Mouse (Mus musculus) cerebellum, adult 2 months (tissue): Measurements from ENCODE around the gene Etv1. TPM values are rescaled to one million over a fixed set of nuclear protein-coding genes. Genes with fewer than 3 reads are reported as not detected.

Experiments used
- DNase-seq, 2 experiments: peaks; one replicate each; pipeline ENCODE4 v3.0.0; 2021
- H3K27ac ChIP-seq: fragments of 200-500 bp; 2 replicates; pipeline ENCODE4 v1.5.1; 2012; ENCODE audit warnings: low read length, control low read depth, inconsistent platforms; ENCODE audit not compliant: insufficient read depth
- H3K27me3 ChIP-seq: fragments of 200-500 bp; 2 replicates; pipeline ENCODE4 v1.6.1; 2012; ENCODE audit warnings: inconsistent platforms, mild to moderate bottlenecking, low read length, moderate library complexity; ENCODE audit not compliant: control insufficient read depth, insufficient read depth
- H3K4me1 ChIP-seq: fragments of 200-500 bp; 2 replicates; pipeline ENCODE4 v1.6.1; 2011; ENCODE audit warnings: low read length; ENCODE audit not compliant: control insufficient read depth, insufficient read depth
- H3K4me3 ChIP-seq: fragments of 200-500 bp; replicated peaks from 2 replicates; pipeline ENCODE3; 2011; ENCODE audit warnings: mild to moderate bottlenecking, low read depth, low read length, control low read depth; ENCODE audit not compliant: insufficient read depth
- CTCF ChIP-seq: fragments of 200-500 bp; IDR thresholded peaks from 2 replicates; pipeline ENCODE4 v1.5.1; 2011; ENCODE audit warnings: low read depth, mild to moderate bottlenecking, control low read depth, low read length, moderate library complexity, borderline replicate concordance; ENCODE audit not compliant: insufficient read depth
- POLR2A ChIP-seq: fragments of 200-500 bp; IDR thresholded peaks from 2 replicates; pipeline ENCODE4 v1.6.1; 2011; ENCODE audit warnings: low read length, control low read depth, borderline replicate concordance; ENCODE audit not compliant: insufficient read depth
- WGBS: fragments of 180-500 bp; shearing (Covaris S2); methylation state at CpG from one replicate; pipeline ENCODE4 v1.1.7; 2018; 5-methylcytosine and 5-hydroxymethylcytosine counted together
- polyA plus RNA-seq: library from polyadenylated mRNA; depleted of rRNA; stranded (reverse); fragments of >200 nt; gene quantifications from 2 replicates; pipeline ENCODE4 v1.2.3, GENCODE M21; 2012

Gene Etv1
- polyA plus RNA-seq, 1 experiment, result 134 TPM

GRCm38 (mm10) chr12:38854274-38854673 is 75.1 kb downstream of the Etv1 start:
- WGBS, result 50% methylated on average over 5 of the region's 5 CpGs
- no peak for TF ChIP-seq CTCF
- TF ChIP-seq POLR2A, result no peak
- H3K27me3 ChIP-seq, result no peaks in the 10 kb centered on the region
- peaks cover 2% of the 10 kb centered on the region; the same call in 1 of the 2 replicates for H3K4me1 ChIP-seq
- DNase-seq, result no peak
- H3K27ac ChIP-seq, result no peak overlapping the region
- H3K4me3 ChIP-seq, result no peak overlapping the region

- H3K27ac ChIP-seq, result no peak overlapping the region
- 92% methylated on average over 6 of the region's 6 CpGs for WGBS
- H3K4me3 ChIP-seq, result no peak overlapping the region
Measured at GRCm38 (mm10) chr12:38854751-38855150, 75.6 kb downstream of the Etv1 start.

DNA sequence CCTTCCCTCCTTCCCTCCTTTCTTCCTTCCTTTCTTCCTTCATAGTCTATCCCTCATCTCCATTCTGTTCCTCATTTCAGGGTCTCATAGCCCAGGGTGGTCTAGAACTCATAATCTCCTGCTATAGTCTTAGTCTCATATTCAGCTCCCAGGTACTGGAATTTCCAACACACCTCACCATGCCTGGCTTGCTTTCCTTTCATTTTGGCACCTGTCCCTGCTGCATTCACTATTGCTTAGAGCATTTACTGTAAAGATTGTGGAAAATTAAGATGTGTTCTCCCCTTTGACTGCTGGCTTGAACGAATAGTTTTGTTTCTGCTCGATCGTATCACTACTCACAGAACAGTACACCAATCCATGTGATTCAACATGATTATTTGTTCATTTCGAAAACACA is 80.5 kb downstream of the Etv1 start:
- TF ChIP-seq CTCF (no peak), POLR2A (no peak)
- Histone ChIP-seq H3K27ac (no peak overlapping the region), H3K4me1 (peaks cover 3% of the 10 kb centered on the region; the same call in 1 of the 2 replicates), H3K4me3 (no peak overlapping the region), H3K27me3 (no peaks in the 10 kb centered on the region)
- WGBS, result 37% methylated on average over 4 of the region's 4 CpGs
- DNase-seq, result peak in 1 of 2 experiments; percentile 50

More at GRCm38 (mm10) chr12:38854751-38855150, 75.6 kb downstream of the Etv1 start:
- no peak for DNase-seq
- TF ChIP-seq POLR2A (no peak), CTCF (no peak)
- Histone ChIP-seq H3K27me3 (no peaks in the 10 kb centered on the region), H3K4me1 (peaks cover 2% of the 10 kb centered on the region; the same call in 1 of the 2 replicates)

GRCm38 (mm10) chr12:38860168-38861115 is 81.3 kb downstream of the Etv1 start:
- Histone ChIP-seq H3K4me3 (no peak overlapping the region), H3K27me3 (no peaks in the 10 kb centered on the region), H3K27ac (peak overlapping the region; percentile 53; the same call in 1 of the 2 replicates), H3K4me1 (peaks cover 3% of the 10 kb centered on the region; the same call in 1 of the 2 replicates)
- 42% methylated on average over 7 of the region's 7 CpGs for WGBS
- TF ChIP-seq CTCF (no peak), POLR2A (no peak)
- no peak for DNase-seq

DNA sequence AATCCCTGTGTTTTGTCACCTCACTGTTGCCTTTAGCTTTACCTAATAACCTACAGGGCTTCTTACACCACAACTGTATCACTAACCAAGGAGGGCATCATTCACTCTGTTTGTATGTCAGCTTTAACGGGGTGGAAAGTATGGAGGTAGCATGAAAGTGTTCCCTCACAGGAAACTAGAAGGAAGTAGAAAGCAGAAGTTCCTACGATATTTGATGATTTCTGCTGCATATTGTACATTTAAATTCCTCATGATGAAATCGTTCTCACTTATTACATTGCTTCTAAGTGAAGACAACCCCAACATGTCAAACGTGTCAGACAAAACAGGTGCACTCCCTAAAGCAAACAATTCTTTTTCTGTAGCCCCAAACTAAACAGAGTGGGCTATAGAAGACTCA is 84.2 kb downstream of the Etv1 start:
- TF ChIP-seq POLR2A, result no peak
- no peak for TF ChIP-seq CTCF
- Histone ChIP-seq H3K27me3 (no peaks in the 10 kb centered on the region), H3K4me3 (no peak overlapping the region), H3K4me1 (peaks cover 3% of the 10 kb centered on the region; the same call in 1 of the 2 replicates), H3K27ac (no peak overlapping the region)
- 85% methylated on average over 4 of the region's 4 CpGs for WGBS
- DNase-seq, result no peak

DNA sequence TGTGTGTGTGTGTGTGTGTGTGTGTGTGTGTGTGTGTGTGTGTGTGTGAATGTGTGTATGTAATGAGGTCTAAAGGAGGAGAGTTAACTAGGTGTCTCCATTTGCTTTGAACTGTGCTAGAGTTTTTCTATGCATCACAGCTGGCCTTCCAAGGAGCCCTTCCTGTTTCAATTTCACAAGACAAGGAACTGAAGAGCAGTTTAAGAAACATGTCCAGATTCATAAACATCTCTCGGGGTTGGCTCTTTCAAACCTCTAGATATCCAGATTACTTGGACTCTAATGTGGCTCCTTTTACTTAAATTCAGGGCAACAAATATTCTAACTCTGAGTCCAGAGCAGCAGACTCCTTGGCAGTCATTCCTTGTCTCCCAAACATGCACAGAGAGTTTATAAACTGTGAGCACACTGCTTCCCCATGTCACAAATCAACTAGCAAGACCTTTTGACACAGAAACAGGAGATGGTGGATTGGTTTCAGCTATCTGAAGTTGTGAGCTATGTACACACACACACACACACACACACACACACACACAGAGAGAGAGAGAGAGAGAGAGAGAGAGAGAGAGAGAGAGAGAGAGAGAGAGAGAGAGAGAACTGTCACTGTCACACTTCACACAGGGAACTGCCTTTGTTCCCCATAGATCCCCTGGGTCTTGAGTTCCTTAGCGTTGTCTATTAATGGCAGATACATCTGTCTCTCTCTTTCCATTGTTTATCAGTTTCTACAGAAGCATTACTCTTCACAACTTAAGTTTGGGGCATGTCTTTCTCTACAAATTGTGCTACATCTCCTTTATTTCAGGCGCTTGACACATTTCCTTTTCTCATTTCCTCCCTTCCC is 85.0 kb downstream of the Etv1 start:
- Histone ChIP-seq H3K27ac (no peak overlapping the region), H3K4me1 (peaks cover 3% of the 10 kb centered on the region; the same call in 1 of the 2 replicates), H3K4me3 (no peak overlapping the region), H3K27me3 (no peaks in the 10 kb centered on the region)
- DNase-seq, result no peak
- 69% methylated on average over 3 of the region's 3 CpGs for WGBS
- TF ChIP-seq CTCF (no peak), POLR2A (no peak)

DNA sequence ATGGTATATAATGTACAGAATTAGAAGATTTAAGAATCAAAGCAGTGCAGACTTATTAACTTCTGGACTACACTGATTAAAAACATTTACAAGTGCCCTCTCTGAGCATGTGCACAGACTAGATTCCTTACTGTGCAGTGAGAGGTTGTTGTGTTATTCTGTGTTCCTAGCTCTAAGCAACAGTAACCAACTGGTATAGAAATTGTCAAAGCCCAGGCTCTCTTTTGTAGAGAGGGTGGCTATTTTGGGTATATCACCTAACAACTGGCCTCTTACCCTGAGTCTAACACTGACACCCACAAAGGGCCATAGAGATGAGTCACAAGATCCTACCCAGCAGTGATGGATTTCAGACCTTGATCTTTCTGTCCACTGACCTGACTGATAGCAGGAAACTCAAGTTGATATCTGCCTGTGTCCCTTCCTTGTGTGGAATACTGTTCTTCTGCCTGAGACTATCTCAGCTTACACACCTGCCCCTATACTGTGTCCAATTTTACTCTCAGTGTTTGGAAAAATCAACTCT is 95.4 kb downstream of the Etv1 start:
- no peak for DNase-seq
- Histone ChIP-seq H3K27ac (no peak overlapping the region), H3K4me3 (no peak overlapping the region), H3K27me3 (no peaks in the 10 kb centered on the region), H3K4me1 (no peaks in the 10 kb centered on the region)
- no peak for TF ChIP-seq CTCF
- TF ChIP-seq POLR2A, result no peak

DNA sequence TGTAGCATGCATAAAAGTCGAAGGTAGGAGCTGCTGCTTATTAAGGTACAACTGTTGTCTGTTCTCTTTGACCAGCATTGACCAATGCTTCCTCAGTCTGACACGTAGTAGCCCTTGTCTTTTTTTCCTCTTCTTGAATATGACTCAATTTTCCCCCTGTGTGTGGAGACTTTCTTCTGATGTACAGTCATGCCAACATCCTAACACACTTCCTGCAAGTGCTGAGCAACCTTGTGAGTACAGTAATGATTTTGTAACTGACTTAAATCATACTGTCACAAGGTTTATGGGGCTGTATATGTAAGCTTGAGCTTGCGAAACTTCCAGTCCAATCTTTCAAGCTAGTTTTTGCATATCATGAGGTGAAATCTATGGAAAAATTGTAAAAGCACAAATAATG is 125.3 kb downstream of the Etv1 start:
- H3K27me3 ChIP-seq, result no peaks in the 10 kb centered on the region
- H3K4me1 ChIP-seq, result peaks cover 2% of the 10 kb centered on the region; the same call in 1 of the 2 replicates
- H3K27ac ChIP-seq, result no peak overlapping the region
- H3K4me3 ChIP-seq, result no peak overlapping the region
- no peak for DNase-seq
- TF ChIP-seq CTCF (no peak), POLR2A (no peak)
- 88% methylated on average over 3 of the region's 3 CpGs for WGBS
